Mouse (Mus musculus) urinary bladder, postnatal 36 days (tissue): ENCODE data around the gene Bcl6b.

Experiments
- DNase-seq, 2 experiments: peaks; one replicate each; pipeline ENCODE4 v3.0.0; 2022; ENCODE audit warnings: low spot score in 2 of 2, mixed read lengths in 1 of 2

The Bcl6b gene

DNA sequence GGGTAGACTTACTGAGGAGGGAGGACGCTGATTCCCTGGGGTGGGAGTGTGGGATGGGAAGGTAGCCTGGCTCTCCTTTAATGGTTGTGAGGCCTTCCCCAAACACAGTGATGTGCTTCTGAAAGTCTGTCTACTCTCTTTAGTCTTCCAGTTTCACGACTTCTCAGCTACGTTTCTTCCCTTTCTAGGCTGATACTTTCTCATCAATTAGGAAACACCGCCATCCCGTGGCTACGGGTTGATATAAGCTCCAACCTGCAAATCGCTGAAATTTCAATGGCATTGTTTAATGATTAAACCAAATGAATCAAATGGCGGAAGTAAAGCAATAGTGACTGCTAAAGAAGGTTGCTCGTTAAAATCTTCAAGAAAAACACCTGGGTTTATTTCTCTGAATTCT lies 16.7 kb downstream of the Bcl6b start:
- peak; percentile 73 to 79 for DNase-seq

DNA sequence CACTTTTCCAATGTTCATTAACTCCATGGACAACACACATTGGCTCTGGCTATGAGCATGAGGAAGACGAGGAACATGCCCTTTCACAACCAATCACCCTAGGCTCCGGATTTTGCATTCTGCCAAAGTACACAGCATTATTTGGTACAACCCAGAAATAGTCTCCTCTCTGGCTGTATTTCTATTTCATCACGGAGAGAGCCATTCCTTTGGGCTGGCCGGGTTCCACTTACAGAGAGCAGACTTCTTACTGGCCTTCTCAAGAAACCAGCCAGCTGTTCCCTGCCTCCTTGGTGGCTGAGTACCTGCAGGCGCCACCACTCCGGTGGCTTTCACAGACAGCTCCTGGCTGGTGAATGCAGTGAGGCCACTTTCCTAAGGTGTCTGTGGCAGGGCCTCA lies 17.2 kb downstream of the Bcl6b start, which contains the start of gene Slc16a11:
Gene Slc16a11, plus strand, starts transcription at position 330 of the 400 bp plus-strand sequence.
- DNase-seq = no peak

DNA sequence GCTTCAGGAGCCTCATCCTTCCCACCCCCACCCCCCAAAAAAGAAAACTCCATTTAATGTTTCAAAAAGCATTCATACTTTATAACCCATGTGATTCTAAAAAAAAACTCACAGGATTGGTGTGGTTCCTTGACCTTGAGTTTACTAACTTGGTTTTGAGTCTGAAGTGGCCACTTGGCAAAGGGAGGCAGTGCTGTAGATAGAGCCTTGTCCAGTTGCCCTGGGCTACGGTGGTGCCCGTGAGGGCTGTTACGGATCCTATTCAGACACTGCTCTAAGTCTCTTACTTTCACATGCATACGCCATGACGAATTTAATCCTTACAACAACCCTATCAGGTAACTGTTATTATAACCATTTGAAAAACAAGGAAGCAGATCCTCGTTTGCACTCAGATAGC lies 17.6 kb downstream of the Bcl6b start:
- no peak for DNase-seq

DNA sequence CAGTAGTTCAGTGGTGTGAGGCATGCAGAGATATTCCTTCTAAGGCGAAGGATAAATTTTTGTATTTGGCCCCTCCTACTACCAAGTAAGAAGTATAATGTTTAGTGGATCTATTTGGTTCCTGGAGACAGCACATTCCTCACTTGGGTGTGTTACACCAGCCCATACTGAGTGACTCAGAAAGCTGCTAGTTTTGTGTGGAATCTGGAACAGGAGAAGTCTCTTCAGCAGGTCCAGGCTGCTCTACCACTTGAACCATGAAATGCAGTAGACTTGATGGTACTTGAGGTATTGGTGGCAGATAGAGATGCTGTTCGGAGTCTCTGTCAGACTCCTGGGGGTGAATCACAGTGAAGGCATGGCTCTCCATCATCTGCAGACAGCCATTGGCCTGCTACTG lies 18.9 kb downstream of the Bcl6b start:
- no peak for DNase-seq

DNA sequence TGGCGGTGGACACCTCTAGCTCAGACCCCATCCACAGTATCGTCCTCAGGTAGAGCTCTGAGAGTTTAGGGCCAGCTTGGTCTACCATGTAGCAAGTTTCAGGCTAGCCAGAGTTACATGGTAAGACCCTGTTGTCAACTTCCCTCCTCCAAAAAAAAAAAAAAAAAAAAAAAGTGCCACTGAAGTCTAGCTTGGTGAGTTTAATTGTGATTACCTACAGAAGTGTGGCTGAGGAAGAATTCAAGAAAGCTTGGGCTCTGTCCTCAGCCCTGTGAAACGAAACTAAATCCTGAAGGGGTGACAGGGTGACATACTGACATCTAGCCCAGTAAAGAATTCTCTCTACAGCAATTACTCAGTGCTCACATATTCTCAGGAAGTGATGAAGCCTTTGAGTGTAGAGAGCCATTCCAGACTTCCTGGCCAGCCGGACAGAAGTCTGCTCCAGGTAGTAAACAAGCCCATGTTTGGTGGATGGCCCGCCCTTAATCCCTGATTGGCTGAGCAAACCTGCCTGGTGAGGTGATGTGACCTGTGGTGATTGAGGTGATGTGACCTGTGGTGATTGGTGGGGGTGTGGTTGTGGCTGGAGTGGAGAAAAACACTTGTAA lies 20.7 kb downstream of the Bcl6b start:
- DNase-seq = no peak

DNA sequence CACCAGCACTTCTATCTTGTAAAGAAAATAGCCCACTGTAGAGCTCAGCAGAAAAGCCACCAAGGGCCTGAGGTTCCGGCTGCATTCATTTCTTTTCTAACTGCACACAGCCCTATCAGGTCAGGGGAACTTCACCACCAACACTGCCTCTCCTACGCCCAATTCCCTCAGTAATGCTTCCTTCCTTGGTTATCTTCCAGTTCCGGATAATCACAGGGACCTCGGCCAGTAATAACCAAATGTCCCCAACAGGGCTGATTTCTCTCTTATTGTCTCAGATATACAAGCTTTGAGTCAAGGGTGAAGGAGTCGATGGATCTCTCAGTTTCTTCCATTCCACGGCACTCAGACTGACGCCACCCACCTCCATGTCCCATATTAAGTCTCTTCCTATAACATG lies 22.3 kb downstream of the Bcl6b start:
- no peak for DNase-seq

DNA sequence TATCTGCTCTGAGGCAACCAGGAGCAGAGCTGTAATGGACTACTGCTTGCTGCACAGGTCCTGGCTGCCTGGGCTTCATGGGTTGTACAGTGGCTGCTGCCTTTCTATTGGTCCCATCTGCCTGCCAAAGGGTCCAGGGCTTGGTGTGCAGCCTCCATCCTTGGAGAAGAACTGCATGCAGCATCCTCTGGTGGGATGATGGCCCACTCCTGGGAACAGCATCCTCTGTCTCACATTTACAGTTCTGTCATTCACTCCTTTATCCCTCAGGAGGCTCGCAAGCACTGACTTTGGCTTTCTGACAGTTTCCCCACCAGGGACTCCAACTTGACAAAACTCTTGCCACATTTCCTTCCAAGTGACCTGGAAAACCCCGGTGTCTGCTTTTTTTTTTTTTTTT lies 22.8 kb downstream of the Bcl6b start:
- no peak for DNase-seq

DNA sequence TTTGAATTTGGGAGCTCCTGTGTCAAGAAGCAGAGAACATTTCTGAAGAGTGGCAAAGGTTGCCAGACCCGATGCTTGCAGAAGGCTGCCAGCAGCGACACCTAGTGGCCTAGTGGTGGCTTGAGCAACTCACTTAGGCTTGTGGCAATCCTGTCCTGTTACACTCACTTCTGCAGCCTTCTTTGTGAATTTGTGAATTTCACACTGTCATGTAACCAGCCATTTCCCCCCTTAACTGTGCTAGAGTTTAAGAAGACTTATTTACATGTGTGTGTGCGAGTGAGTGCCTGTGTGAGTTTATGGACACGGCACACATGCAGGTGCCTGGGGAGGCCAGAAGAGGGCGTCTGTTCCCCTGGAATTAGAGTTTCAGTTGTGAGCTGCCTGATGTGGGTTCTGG lies 27.9 kb downstream of the Bcl6b start:
- peak; percentile 80 to 88 for DNase-seq

DNA sequence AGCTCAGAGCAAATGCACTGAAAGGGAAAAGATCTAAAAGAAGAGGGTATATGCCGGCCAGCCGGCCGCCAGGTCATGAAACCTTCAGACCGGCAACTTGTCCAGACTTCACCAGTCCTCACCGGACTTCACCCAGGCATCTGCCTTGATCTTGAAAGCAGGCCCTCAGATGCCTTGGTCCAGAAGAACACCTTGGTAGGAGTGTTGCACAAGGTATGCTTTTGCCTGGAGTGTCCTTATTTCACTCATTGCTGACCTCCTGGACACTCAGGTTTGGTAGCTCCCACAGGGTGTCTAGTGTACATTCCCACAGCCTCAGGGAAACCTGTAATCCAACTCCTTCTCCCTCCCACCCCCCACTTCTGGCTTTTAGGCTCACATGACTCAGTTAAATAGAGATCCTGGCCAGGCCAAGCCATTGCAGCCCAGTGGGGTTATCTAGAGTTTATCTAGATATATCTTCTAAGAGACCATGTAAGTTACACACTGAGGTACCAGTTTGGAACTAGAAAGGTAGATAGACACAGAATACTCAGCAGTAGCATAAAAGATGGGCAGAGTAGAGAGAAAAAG lies 29.5 kb downstream of the Bcl6b start:
- DNase-seq = peak in 1 of 2 experiments; percentile 21

DNA sequence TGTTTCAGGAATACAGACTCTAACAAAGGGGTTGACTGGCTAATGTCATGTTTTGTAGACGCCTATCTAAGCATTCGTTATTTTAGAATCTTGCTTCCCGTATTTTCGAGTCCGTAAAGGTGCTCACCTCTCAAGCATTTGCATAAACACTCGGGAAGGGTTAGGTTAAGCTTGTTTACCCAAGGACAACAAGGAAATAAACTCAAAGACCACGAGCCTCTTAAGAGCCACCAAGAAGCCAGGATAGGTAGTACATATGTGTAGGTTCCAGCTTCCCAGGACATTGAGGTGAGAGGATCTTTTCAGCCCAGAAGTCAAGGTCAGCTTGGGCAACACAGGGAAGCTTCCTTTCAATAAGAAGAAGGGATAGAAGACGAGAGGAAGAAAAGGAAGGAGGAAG lies 30.5 kb downstream of the Bcl6b start:
- DNase-seq = no peak

DNA sequence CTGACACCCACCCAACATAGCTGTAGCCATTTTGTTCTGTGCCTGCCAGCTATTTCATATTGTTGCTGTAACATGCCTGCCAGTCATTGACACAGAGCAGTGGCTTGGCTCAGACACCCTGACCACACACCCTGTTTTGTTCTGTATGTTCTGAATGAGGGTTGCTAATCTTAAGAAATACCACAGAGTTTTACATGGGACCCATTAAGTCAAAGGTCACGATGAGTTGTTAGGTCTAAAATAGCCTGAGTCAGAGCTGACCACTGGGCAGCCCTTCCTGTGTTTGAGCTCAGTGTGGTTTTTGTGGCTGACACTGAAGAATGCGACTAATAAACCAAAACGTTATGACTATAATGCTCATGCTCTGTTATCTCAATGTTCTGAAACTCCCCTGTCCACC lies 31.3 kb downstream of the Bcl6b start:
- DNase-seq = no peak

DNA sequence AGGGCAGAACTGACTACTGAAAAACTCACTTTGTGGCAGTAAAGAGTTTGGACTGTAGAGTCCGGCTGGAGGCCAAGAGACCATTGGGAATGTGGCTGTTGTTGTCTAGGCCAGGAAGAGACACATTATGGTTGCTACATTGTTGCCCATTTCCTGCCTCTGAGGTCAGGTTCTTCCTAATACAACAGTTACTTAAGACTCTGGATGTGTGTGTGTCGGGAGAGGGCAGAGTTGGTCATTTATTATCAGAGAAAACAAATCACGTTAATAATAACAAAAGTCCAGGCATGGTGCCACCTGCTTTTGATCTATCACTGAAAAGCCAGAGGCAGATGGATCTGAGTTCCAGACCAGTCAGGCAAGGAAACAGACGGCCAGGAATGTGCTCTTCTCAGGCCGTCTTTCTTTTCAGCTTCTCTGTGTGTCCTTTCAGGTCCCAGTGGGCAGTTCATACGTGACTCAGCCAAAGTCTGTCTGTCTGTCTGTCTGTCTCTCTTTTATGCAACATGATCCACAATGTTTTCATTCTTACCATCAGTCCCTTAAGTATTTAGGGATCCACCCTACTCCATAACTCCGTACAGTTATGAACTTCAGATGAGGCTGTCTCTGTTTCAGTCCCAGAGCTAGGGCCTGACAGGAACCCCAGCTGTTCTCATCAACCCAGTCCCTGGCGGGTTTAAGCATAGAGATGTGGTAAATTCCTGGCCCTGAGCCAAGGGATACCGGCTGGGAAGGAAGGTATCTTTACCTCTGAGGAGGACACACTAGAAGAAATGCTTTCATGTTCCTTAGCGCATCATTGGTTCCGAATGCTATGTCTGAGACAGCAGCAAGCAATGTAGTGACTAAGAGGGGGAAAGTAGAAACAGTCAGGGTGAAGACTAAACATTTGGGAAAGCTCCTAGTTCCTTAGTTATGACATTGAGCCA lies 36.0 kb downstream of the Bcl6b start:
- DNase-seq = no peak

DNA sequence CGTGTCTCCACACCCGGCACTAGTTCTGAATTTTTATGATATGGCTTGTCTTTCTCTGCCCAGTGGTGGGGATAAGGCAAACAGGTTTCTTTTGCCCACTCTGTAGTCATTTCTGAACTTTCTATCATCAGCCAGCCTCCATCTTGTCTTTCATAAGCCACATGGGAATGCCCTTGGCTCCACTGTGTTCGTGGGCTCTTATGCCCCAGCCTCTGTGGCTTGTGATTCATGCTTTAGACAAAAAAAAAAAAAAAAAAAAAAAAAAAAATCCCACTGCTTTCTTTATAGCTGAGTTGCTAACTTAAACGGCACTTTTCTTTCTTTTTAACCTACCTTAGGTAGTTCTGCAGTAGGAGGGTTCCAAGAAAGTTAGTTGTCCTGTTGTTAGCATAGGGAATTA lies 37.4 kb downstream of the Bcl6b start:
- no peak for DNase-seq

DNA sequence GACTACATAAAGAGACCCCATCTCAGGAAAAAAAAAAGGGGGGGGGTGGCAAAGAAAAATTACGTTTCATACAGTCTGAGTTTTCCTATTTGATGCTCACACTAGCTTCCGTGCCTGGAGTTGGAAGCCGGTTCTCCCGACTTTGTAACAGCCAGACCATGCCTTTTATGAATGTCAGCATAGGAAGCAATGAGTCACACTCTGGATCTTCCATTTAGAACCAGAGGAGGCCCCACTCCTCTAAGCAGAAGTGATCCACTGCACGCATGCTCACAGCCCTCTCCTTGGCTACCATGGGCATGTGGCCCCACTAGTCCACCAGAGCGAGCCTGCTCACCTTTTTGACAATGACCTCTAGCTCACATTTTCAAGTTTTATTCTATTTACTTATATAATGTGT lies 38.4 kb downstream of the Bcl6b start:
- DNase-seq = no peak

DNA sequence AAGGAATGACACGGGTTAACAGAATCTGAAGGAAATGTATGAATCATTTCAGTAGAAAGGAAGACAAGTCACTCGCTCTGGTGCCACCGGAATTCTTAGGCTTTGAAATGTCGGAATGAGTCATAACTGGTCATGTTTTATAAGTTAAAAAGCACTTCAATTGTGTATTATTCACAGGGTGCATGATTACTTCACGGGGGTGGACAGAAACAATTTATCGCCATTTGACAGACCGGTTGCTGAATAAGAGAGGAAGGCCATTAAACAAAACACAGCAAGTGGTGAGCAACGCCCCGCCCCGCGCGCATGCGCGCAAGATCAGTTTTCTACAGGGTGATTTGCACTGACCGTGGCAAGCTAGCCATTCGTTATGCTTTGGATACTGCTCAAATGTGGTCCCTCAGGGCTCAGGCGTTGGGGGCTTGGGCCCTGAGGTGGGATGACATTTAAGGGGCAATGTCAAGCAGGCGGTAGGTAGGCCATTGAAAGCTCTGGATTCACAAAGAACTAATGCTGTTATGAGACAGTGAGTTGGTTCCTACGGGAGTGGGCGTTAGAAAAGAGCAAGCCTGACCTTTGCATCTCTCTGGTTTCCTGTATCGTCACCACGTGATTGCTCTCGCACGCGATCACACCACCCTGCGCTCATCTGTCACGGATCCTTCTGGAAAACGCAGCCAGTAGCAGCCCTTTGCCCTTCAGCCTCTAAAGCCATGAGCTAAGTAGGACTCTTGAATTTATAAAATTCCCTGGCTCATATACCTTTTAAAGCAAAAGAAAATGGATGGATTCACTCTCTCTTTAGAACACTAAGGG lies 40.1 kb downstream of the Bcl6b start:
- peak; percentile 30 to 40 for DNase-seq

DNA sequence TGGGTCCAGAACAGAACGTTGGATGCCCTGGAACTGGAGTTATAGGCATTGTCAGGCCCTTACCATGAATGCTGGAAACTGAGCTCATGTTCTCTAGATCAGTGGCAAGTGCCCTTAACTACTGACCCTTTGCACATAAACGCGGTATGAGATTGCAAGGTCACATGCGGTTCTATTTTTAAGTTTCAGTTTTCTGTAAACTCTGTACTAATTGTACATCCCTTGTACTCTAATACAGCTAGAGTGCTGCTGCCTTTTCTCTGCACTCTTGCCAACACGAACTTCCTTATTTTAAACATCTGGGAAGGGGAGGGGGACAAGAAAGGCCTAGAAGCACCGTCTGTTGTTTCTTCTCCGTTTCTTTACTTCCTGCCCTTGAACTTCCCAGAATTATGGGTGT lies 44.5 kb downstream of the Bcl6b start:
- no peak for DNase-seq

DNA sequence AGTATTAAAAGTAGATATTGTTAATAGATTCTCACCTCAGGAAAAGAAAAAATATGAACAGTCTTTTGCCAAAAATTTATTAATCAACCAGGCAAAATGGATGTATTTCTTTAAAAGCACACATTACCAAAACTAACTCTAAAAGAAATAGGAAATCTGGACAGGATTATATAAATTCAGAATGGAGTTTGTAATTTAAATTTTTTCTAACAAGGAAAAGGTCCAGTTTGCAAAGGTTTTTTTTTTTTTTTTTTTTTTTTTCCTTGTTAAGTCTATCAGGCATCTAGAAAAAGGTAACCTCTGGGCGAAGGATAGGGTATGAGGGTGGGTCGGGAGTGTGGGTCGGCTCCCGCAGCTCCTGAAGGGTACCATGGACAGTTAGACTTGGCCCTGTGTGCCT lies 49.1 kb downstream of the Bcl6b start:
- no peak for DNase-seq

DNA sequence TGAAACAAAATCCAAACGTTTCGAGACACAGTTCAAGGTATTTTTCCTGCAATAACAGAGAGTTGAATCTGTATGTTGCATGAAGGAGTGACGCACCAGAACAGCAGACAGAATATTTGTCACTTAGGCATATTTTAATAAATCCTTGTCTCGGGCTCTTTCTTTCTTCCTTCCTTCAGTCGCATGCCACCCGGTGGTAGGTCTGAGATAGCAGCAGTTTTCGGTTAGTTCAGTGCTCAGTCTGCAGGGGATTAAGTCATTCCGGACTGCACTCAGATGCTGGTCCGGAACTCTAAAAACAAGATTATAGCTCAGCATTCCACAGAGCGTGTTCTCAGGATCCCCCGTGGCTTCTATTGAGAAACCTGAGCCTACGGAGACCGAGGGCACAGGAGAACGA lies 50.2 kb downstream of the Bcl6b start:
- DNase-seq = no peak

DNA sequence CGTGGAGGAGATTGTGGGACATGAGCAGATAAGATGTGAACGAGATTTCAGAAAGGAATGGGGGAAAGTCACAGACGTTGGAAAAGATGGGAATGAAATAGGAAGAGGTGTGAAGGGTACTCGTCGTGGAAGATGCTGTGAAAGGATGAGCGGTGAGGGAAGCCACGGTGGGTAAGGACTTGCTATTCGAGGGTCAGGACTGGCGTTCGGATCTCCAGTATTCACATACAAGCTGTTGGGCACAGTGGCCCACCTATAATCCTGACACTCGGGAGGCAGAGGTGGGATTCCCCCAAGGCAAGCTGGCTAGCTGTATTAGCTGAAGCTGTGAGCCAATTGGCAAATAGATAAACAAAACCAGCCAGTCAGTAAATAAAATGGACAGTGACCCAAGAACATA lies 50.8 kb downstream of the Bcl6b start:
- DNase-seq = no peak

DNA sequence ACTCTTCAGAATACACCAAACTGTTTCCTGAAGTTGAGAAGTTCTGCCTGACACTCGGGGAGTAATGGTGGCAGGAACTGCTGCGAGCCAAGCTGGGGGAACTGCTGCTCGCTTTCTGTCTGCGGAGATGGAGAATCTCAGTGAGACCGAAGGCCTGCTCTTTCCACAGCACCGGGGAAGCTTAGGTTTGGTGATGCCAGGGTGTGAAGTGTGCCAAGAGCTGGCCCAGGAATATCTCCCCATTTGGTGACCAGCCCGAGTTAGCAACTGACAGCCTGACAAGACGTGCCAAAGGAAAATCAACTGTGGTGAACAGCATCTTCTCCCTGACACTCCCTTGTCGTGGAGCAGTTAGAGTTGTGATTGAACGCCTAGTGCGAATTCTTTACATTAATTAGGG lies 51.3 kb downstream of the Bcl6b start:
- no peak for DNase-seq

DNA sequence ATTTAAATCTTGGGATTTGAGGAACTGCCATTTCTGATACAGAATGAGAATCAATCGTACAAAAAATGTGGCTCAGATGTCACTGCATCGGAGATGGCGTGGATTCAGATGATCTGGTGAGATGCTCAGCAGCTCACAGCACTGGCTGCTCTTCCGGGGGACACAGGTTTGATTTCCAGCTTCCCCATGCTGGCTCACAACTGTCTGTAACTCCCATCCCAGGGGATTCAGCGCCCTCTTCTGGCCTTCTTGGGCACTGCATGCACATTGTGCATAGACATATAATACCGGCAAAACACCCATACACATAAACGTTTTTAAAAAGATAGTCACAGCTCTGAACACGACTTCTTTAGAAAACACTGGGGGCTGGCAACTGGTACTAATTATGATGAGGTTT lies 52.0 kb downstream of the Bcl6b start:
- DNase-seq = no peak

DNA sequence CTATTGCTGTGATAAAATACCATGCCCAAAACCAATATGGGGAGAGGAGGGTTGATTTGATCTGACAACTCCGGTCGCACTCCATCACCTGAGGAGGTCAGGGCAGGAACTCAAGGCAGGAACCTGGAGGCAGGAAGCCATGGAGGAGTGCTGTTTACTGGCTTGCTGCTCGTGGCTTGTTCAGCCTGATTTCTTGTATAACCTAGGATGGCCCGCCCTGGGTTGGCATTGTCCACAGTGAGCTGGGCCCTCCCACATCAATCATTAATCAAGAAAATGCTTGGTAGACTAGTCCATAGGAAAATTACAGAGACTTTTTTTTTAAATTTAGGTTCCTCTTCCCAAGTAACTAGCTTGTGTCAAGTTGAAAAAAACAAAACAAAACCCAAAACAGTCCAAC lies 55.1 kb downstream of the Bcl6b start:
- no peak for DNase-seq
